Comparison of ENCODE assay signal across 10 mouse cellular contexts in the genomic region with DNA sequence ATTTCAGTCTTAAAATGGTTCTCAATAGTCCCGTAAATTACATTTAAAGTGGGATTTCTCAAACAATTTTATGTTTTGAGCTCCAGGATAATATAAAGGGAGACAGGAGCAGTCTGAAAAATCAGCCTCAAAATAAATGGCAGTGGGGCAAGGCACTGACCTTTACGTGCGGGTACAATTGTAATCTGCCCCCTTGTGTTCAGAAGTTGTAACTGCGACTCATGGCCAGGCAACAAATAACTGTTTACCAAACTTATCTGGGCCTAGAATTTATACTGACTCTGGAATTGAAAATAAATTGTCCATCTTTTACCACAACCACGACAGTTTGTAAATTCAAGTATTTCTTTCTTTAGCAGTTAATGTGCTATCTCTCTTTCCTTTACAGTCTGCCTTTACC. TPM values are rescaled to one million over a fixed set of nuclear protein-coding genes. Genes with fewer than 3 reads are reported as not detected.
DNase-seq lines count a peak whose midpoint lies in the region; ATAC-seq lines count a peak whose summit lies in the region.
"Had no signal": no experiment of that assay in that cellular context is flagged by ENCODE, and none has a peak within 500 bp of the region (broad histone marks: within the 10 kb centered on the region; RNA-seq: fewer than 3 reads in every experiment).

No protein-coding gene starts in this region.

- intact Hi-C loops in heart, postnatal 10 days (cut with DNase I) = no loop called here

- ATAC-seq in common myeloid progenitor, adult 5-6 weeks (replicated peaks; ENCODE audit: low read depth, poor library complexity, severe bottlenecking) = peak; percentile 68; the same call in 1 of the 2 replicates

- peak; percentile 7 to 14 for DNase-seq in heart, postnatal 10 days
- no peak for DNase-seq in heart, adult 8-10 months (ENCODE audit: low spot score)
- DNase-seq in thymus, postnatal 0 days (ENCODE audit: low spot score) = peak; percentile 26
- no peak for DNase-seq in thymus, adult 18-20 months
- peak; percentile 5 for DNase-seq in retina, postnatal 7 days (ENCODE audit: low read depth, low spot score)
- no peak for DNase-seq in ovary, postnatal 14 days (ENCODE audit: low spot score)
- no peak for DNase-seq in layer of hippocampus, adult 9-10 months (ENCODE audit: low spot score)

RNA-seq across cellular contexts. Expression of a gene that starts 17.8 kb away (rescaled TPM):
- total RNA-seq in heart, postnatal 10 days (2021) = not detected
- not detected for total RNA-seq in heart, adult 8-10 months (2022)
- polyA plus RNA-seq in thymus, postnatal 0 days (2015; fragmentation: Nextera tagmentation; extraction: Ambion mirVana) = not detected in 2 replicates
- not detected in 2 replicates for total RNA-seq in common myeloid progenitor, adult 5-6 weeks (2017)
- polyA plus RNA-seq: embryonic facial prominence, embryonic 13.5 days; liver, embryonic 16.5 days had no signal

RNA-seq across cellular contexts. Expression of a gene that starts 22.6 kb away (rescaled TPM):
- not detected for total RNA-seq in heart, postnatal 10 days (2021)
- total RNA-seq in heart, adult 8-10 months (2022) = not detected
- not detected in 2 replicates for polyA plus RNA-seq in thymus, postnatal 0 days (2015; fragmentation: Nextera tagmentation; extraction: Ambion mirVana)
- total RNA-seq in common myeloid progenitor, adult 5-6 weeks (2017) = not detected in 2 replicates
- polyA plus RNA-seq: embryonic facial prominence, embryonic 13.5 days; liver, embryonic 16.5 days had no signal

RNA-seq across cellular contexts. Expression of a gene that starts 25.5 kb away (rescaled TPM):
- not detected for total RNA-seq in heart, postnatal 10 days (2021)
- not detected for total RNA-seq in heart, adult 8-10 months (2022)
- not detected in 2 replicates for polyA plus RNA-seq in thymus, postnatal 0 days (2015; fragmentation: Nextera tagmentation; extraction: Ambion mirVana)
- not detected in 2 replicates for total RNA-seq in common myeloid progenitor, adult 5-6 weeks (2017)
- polyA plus RNA-seq: embryonic facial prominence, embryonic 13.5 days; liver, embryonic 16.5 days had no signal

RNA-seq across cellular contexts. Expression of a gene that starts 26.4 kb away (rescaled TPM):
- total RNA-seq in heart, postnatal 10 days (2021) = not detected
- not detected for total RNA-seq in heart, adult 8-10 months (2022)
- polyA plus RNA-seq in thymus, postnatal 0 days (2015; fragmentation: Nextera tagmentation; extraction: Ambion mirVana) = not detected in 2 replicates
- total RNA-seq in common myeloid progenitor, adult 5-6 weeks (2017) = not detected in 2 replicates
- polyA plus RNA-seq: embryonic facial prominence, embryonic 13.5 days; liver, embryonic 16.5 days had no signal

RNA-seq across cellular contexts. Expression of a gene that starts 31.4 kb away (rescaled TPM):
- not detected for total RNA-seq in heart, postnatal 10 days (2021)
- not detected for total RNA-seq in heart, adult 8-10 months (2022)
- not detected in 2 replicates for polyA plus RNA-seq in thymus, postnatal 0 days (2015; fragmentation: Nextera tagmentation; extraction: Ambion mirVana)
- total RNA-seq in common myeloid progenitor, adult 5-6 weeks (2017) = not detected in 2 replicates
- polyA plus RNA-seq: embryonic facial prominence, embryonic 13.5 days; liver, embryonic 16.5 days had no signal

Comparison
In these comparisons a context has a peak if more than half of its experiments do, and no peak if none do; other contexts are left out.
1. DNase-seq: peak in heart, postnatal 10 days (2 of 2), thymus, postnatal 0 days (single experiment) and retina, postnatal 7 days (single experiment); none in heart, adult 8-10 months (single experiment), thymus, adult 18-20 months (0 of 2), ovary, postnatal 14 days (single experiment) and layer of hippocampus, adult 9-10 months (single experiment).